Mouse (Mus musculus) central nervous system, embryonic 14 days (tissue): ENCODE measurements around the gene Pck1. TPM values are rescaled to one million over a fixed set of nuclear protein-coding genes. Genes with fewer than 3 reads are reported as not detected.

Experiments used
- polyA plus RNA-seq: library from polyadenylated mRNA; depleted of rRNA; stranded (reverse); fragments of >200 nt; gene quantifications from 2 replicates; pipeline ENCODE4 v1.2.3, GENCODE M21; 2012; rRNA removed

The Pck1 gene
- polyA plus RNA-seq: 0.08 TPM in 1 of 2 replicates, not detected in the other

DNA sequence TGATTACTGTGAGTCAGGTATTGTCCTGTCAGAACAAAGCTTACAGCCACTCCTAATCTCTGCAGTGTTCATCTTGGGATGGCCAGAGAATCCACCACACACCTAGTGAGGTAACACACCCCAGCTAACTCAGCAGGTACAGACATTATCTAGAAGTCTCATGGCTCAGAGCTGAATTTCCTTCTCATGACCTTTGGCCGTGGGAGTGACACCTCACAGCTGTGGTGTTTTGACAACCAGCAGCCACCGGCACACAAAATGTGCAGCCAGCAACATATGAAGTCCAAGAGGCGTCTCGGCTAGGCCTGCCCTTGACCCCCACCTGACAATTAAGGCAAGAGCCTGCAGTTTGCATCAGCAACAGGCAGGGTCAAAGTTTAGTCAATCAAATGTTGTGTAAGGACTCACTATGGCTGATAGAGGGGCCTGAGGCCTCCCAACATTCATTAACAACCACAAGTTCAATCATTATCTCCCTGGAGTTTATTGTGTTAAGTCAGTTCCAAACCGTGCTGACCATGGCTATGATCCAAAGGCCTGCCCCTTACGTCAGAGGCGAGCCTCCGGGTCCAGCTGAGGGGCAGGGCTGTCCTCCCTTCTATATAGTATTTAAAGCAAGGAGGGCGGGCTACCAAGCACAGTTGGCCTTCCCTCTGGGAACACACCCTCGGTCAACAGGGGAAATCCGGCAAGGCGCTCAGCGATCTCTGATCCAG, at the start of gene Pck1:
Pck1 (plus strand) TSS at position 613 of the 716 bp plus-strand sequence.

DNA sequence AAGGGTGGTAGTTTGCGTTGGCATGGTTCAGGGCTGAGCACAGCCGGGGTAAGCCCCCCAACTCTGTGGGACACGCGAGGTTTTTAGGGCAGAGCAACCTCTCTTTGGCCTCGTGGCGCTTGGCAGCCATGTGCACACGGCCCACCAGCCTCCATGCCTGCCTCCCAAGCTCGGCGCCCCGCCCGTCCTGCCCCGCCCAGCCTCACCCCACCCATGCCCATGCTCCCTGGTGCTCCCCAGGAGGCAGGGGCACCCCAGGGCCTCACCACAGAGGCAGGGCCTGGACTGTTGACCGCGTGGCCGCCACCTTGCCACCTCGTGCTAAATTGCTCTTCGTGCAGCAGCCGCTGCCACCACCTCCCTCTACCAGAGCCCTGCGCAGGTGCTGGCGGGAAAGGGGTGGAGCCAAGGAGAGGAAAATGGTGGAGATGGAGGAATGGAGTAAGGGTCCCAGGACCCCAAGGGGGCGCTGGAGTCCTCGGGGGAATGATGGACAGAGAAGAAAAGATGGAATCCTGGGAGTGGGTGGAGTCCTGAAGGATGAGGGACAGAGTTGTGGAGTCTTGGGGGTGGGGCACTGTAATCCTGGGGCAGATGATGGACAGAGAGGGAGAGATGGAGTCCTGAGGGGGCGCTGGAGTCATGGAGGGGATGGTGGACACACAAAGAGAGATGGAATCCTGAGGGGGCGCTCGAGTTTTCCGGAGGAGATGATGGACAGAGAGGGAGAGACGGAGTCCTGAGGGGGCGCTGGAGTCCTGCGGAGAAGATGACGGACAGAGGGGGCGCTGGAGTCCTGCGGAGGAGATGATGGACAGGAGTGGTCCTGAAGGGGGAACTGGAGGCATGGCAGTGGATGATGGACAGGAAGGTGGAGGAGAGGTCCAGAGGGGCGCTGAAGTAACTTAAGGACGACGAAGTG, 33.6 kb upstream of the Pck1 start, which contains the start of gene Ctcfl:
Ctcfl (minus strand) TSS at position 503 of the 922 bp plus-strand sequence.

Other genes with a start within 250 kb of the Pck1 start
- gene Bmp7, start 212.7 kb upstream of the Pck1 start, polyA plus RNA-seq: 14.9 and 23.7 TPM in 2 replicates
- gene Spo11, start 175.3 kb upstream of the Pck1 start, polyA plus RNA-seq: 2.0 TPM in 2 replicates
- 125 and 141 TPM in 2 replicates for gene Rae1, start 152.9 kb upstream of the Pck1 start, polyA plus RNA-seq
- gene Rbm38, start 132.6 kb upstream of the Pck1 start, polyA plus RNA-seq: 48.7 and 50.7 TPM in 2 replicates
- gene Ctcfl, start 33.5 kb upstream of the Pck1 start, polyA plus RNA-seq: not detected in 2 replicates
- gene Zbp1, start 65.9 kb downstream of the Pck1 start, polyA plus RNA-seq: 2.0 and 3.3 TPM in 2 replicates
- 30.6 TPM in 2 replicates for gene Pmepa1, start 123.5 kb downstream of the Pck1 start, polyA plus RNA-seq